Mouse (Mus musculus): Measurements from ENCODE around the gene Tex13c2. TPM values are rescaled to one million over a fixed set of nuclear protein-coding genes. Genes with fewer than 3 reads are reported as not detected.

Tex13c2 gene
- total RNA-seq (2014; rRNA removed) = not detected in 2 replicates
- polyA plus RNA-seq (2015; fragmentation: Nextera tagmentation; extraction: Ambion mirVana) = not detected in 2 replicates

DNA sequence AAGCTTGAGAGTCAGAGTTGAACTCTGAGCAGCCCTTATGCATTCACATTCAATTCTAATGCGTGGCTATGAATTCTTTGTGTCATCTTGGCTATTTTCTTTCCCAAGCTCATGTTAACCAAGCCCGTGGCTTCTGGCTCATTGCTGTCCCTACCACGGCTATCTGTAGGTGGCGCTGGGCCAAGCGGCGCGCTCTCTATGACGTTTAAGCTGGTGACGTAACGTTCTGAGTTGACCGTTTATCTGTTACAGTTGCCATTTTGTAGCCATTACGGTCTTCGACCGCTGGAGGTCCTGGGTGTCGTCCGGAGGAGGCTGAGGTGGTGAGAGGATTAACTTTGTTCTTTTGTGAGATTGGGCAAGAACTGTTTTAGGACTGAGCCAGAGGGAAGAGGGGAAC is at the start of gene Tex13c2:
Tex13c2 (plus strand) TSS at position 246 of the 400 bp plus-strand sequence.
- Histone ChIP-seq H3K36me3 (ENCODE audit: insufficient read depth) (no peaks in the 10 kb centered on the region), H3K9me3 (ENCODE audit: low read length) (no peaks in the 10 kb centered on the region), H3K27me3 (ENCODE audit: insufficient read depth, low read length) (no peaks in the 10 kb centered on the region), H3K9ac (no peak within 1 kb of the TSS), H3K27ac (ENCODE audit: low read depth, low read length) (no peak within 1 kb of the TSS), H3K4me1 (ENCODE audit: insufficient read depth) (no peaks in the 10 kb centered on the region), H3K4me2 (ENCODE audit: low read depth) (no peak within 1 kb of the TSS), H3K4me3 (ENCODE audit: low read depth, low read length) (no peak within 1 kb of the TSS)
- no peak for ATAC-seq
- DNase-seq = no peak
- 92% methylated on average over 16 of the region's 16 CpGs for WGBS
- TF ChIP-seq CTCF (IDR thresholded peaks at IDR 0.05; ENCODE audit: low read depth) = no peak

DNA sequence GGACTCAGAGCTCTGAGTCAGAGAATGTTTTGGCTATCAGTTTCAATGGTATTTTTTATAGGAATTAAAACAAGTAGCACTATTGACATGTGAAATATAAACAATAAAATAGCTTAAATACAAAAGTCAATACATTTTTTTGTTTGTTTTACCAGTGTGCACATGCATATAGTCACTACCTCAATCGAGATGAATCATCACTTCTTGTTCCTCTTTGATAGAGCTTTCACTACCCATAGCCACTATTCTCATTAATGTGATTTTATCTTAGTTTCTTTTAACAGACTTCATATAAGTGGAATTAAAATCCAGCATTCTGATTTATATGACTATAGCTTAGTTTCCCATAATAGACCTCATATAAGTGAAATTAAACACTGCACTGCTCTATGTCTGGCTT is 39.2 kb upstream of the Tex13c2 start:
- Histone ChIP-seq H3K27ac (ENCODE audit: low read depth, low read length) (no peak overlapping the region), H3K4me2 (ENCODE audit: low read depth) (no peak overlapping the region), H3K9ac (no peak overlapping the region), H3K4me3 (ENCODE audit: low read depth, low read length) (no peak overlapping the region), H3K9me3 (ENCODE audit: low read length) (no peaks in the 10 kb centered on the region), H3K27me3 (ENCODE audit: insufficient read depth, low read length) (no peaks in the 10 kb centered on the region), H3K4me1 (ENCODE audit: insufficient read depth) (no peaks in the 10 kb centered on the region), H3K36me3 (ENCODE audit: insufficient read depth) (no peaks in the 10 kb centered on the region)
- ATAC-seq (no peak), DNase-seq (no peak)
- TF ChIP-seq CTCF (IDR thresholded peaks at IDR 0.05; ENCODE audit: low read depth) = no peak
- whole genome bisulfite sequencing = 77% methylated on average over 1 of the region's 1 CpGs

- H3K9ac ChIP-seq = no peak overlapping the region
- no peaks in the 10 kb centered on the region for H3K4me1 ChIP-seq (ENCODE audit: insufficient read depth)
- DNase-seq (no peak), ATAC-seq (no peak)
- H3K36me3 ChIP-seq (ENCODE audit: insufficient read depth) = no peaks in the 10 kb centered on the region
- H3K9me3 ChIP-seq (ENCODE audit: low read length) = no peaks in the 10 kb centered on the region
- TF ChIP-seq CTCF (IDR thresholded peaks at IDR 0.05; ENCODE audit: low read depth) = no peak
- no peak overlapping the region for H3K4me2 ChIP-seq (ENCODE audit: low read depth)
- no peak overlapping the region for H3K27ac ChIP-seq (ENCODE audit: low read depth, low read length)
- 84% methylated on average over 1 of the region's 1 CpGs for WGBS
- no peak overlapping the region for H3K4me3 ChIP-seq (ENCODE audit: low read depth, low read length)
- H3K27me3 ChIP-seq (ENCODE audit: insufficient read depth, low read length) = no peaks in the 10 kb centered on the region
Observed at GRCm38 (mm10) chrX:42453001-42453400, 36.5 kb upstream of the Tex13c2 start.

DNA sequence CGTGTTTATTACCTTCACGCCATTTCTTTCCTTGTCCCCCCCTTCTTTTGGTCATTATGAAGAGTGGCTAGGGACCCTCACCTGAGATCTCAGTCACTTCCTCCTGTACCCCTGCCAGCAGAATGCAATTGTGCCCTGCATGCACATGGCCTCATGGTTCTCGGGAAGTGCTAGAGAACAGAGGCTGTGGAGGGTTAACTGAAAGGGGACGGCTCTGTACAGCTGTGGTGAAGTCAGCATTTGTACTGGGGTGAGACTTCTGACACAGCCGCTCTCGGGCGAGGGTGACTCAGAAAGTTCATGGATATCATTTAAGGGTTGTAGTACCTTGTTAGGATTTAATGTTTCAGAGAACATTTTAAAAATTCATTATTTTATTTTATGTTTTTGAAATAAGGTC is 35.0 kb upstream of the Tex13c2 start:
- H3K36me3 ChIP-seq (ENCODE audit: insufficient read depth) = no peaks in the 10 kb centered on the region
- 75% methylated on average over 7 of the region's 7 CpGs for WGBS

DNA sequence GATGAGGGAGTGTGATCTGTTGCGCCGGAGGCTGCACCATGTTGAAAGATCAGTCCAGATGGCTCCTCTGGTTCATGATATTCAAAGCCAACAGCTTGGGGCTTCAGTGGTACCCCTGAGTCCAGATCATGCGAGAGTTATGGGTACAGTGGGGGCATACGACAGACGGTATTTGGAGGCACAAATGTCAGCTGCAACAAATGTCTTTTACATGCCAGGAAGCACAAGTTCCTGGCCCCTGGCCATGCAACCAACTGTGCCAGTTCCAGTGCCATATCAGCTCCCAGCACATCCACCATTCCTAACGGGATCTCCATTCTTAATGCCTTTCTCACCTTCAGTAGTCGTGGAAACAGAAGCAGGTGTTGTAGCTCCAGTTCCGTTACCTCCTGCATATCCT is 845 bp downstream of the Tex13c2 start:
- Histone ChIP-seq H3K4me2 (ENCODE audit: low read depth) (no peak overlapping the region), H3K36me3 (ENCODE audit: insufficient read depth) (no peaks in the 10 kb centered on the region), H3K4me1 (ENCODE audit: insufficient read depth) (no peaks in the 10 kb centered on the region), H3K9ac (no peak overlapping the region), H3K4me3 (ENCODE audit: low read depth, low read length) (no peak overlapping the region), H3K9me3 (ENCODE audit: low read length) (no peaks in the 10 kb centered on the region), H3K27me3 (ENCODE audit: insufficient read depth, low read length) (no peaks in the 10 kb centered on the region), H3K27ac (ENCODE audit: low read depth, low read length) (no peak overlapping the region)
- 80% methylated on average over 8 of the region's 8 CpGs for WGBS
- DNase-seq (no peak), ATAC-seq (peak; percentile 29)
- no peak for TF ChIP-seq CTCF (IDR thresholded peaks at IDR 0.05; ENCODE audit: low read depth)

More for the DNA sequence above, 35.0 kb upstream of the Tex13c2 start:
- no peaks in the 10 kb centered on the region for H3K9me3 ChIP-seq (ENCODE audit: low read length)
- no peak overlapping the region for H3K27ac ChIP-seq (ENCODE audit: low read depth, low read length)
- DNase-seq = no peak
- no peaks in the 10 kb centered on the region for H3K4me1 ChIP-seq (ENCODE audit: insufficient read depth)
- no peaks in the 10 kb centered on the region for H3K27me3 ChIP-seq (ENCODE audit: insufficient read depth, low read length)
- no peak overlapping the region for H3K4me3 ChIP-seq (ENCODE audit: low read depth, low read length)
- no peak for ATAC-seq
- H3K9ac ChIP-seq = no peak overlapping the region
- no peak overlapping the region for H3K4me2 ChIP-seq (ENCODE audit: low read depth)
- no peak for TF ChIP-seq CTCF (IDR thresholded peaks at IDR 0.05; ENCODE audit: low read depth)

- TF ChIP-seq CTCF (IDR thresholded peaks at IDR 0.05; ENCODE audit: low read depth) = no peak
- Histone ChIP-seq H3K9me3 (ENCODE audit: low read length) (no peaks in the 10 kb centered on the region), H3K36me3 (ENCODE audit: insufficient read depth) (no peaks in the 10 kb centered on the region), H3K27me3 (ENCODE audit: insufficient read depth, low read length) (no peaks in the 10 kb centered on the region), H3K27ac (ENCODE audit: low read depth, low read length) (no peak overlapping the region), H3K4me3 (ENCODE audit: low read depth, low read length) (no peak overlapping the region), H3K9ac (no peak overlapping the region), H3K4me1 (ENCODE audit: insufficient read depth) (no peaks in the 10 kb centered on the region), H3K4me2 (ENCODE audit: low read depth) (no peak overlapping the region)
- DNase-seq = no peak
- peak; percentile 80; the same call in 1 of the 2 replicates for ATAC-seq
Observed at GRCm38 (mm10) chrX:42500538-42500937, 11.0 kb downstream of the Tex13c2 start.

DNA sequence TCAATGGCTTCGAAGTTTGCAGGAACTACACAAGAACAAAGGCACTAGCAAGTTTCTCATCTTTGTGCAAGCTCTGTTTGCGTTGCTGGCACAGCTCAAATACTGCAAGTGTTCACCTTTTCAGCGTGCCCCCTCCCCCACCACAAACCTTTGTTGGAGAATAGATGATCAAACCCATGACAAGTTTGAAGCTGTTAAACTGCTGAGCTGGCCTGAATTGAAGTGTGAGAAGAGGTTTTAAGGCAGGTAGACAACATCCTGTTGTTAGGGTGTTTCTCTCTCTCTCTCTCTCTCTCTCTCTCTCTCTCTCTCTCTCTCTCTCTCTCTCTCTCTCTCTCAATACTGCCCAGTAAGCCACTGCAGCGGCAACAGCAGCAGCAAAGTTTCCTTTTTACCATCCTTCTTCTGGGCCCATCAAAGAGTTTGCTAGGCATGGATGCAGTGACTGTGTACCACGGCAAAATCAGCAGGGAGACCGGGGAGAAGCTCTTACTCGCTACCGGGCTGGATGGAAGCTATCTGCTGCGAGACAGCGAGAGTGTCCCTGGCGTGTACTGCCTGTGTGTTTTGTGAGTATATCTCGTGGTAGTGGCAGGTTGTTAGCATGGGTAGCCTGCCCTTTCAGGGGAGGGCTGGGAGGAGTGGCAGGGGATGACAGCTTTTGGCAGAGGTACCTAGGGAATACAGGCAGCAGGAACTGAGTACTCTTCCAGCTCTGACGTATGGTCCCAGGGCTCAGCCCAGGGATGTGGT is 13.0 kb downstream of the Tex13c2 start, which contains the start of gene Sh2d1a:
Sh2d1a (plus strand) TSS at position 163 of the 753 bp plus-strand sequence.
- no peak for ATAC-seq
- no peaks in the 10 kb centered on the region for H3K36me3 ChIP-seq (ENCODE audit: insufficient read depth)
- no peak within 1 kb of the TSS for H3K4me2 ChIP-seq (ENCODE audit: low read depth)
- no peak for DNase-seq
- TF ChIP-seq CTCF (IDR thresholded peaks at IDR 0.05; ENCODE audit: low read depth) = no peak
- H3K9me3 ChIP-seq (ENCODE audit: low read length) = no peaks in the 10 kb centered on the region
- no peak within 1 kb of the TSS for H3K27ac ChIP-seq (ENCODE audit: low read depth, low read length)
- H3K27me3 ChIP-seq (ENCODE audit: insufficient read depth, low read length) = no peaks in the 10 kb centered on the region
- WGBS = 73% methylated on average over 13 of the region's 13 CpGs
- no peak within 1 kb of the TSS for H3K4me3 ChIP-seq (ENCODE audit: low read depth, low read length)
- H3K4me1 ChIP-seq (ENCODE audit: insufficient read depth) = no peaks in the 10 kb centered on the region
- H3K9ac ChIP-seq = no peak within 1 kb of the TSS

Measured in forebrain, postnatal 0 days (tissue).